Mouse (Mus musculus): ENCODE results near the gene Slc25a31. TPM values are rescaled to one million over a fixed set of nuclear protein-coding genes. Genes with fewer than 3 reads are reported as not detected.

The Slc25a31 gene
- polyA plus RNA-seq, 1 experiment from 2014 or later = 0.09 TPM

- H3K4me1 ChIP-seq = peaks cover 14% of the 10 kb centered on the region
- no peak overlapping the region for H3K4me2 ChIP-seq (replicated peaks)
- H3K36me3 ChIP-seq = 0 out of 2 replicates have a peak, but pooled peaks cover under 1% of the 10 kb centered on the region
- no peak overlapping the region for H3K9ac ChIP-seq
- H3K4me3 ChIP-seq (replicated peaks) = no peak overlapping the region
- no peak overlapping the region for H3K27ac ChIP-seq (replicated peaks)
- H3K9me3 ChIP-seq (replicated peaks) = no peaks in the 10 kb centered on the region
- H3K27me3 ChIP-seq = no peaks in the 10 kb centered on the region
- ATAC-seq (ENCODE audit: insufficient number of reproducible peaks, low FRiP score, low TSS enrichment, low read depth) = no peak
- 11% methylated on average over 3 of the region's 3 CpGs for WGBS
Observed at GRCm38 (mm10) chr3:40685855-40686515, 22.7 kb upstream of the Slc25a31 start.

GRCm38 (mm10) chr3:40686836-40687235 lies 21.8 kb upstream of the Slc25a31 start:
- H3K27me3 ChIP-seq = no peaks in the 10 kb centered on the region
- H3K9me3 ChIP-seq (replicated peaks) = no peaks in the 10 kb centered on the region
- no peak overlapping the region for H3K4me3 ChIP-seq (replicated peaks)
- no peaks in the 10 kb centered on the region for H3K36me3 ChIP-seq
- H3K4me1 ChIP-seq = peaks cover 14% of the 10 kb centered on the region
- ATAC-seq (ENCODE audit: insufficient number of reproducible peaks, low FRiP score, low TSS enrichment, low read depth) = no peak
- 0 out of 2 replicates have a peak overlapping the region, but pooled peaks have one; percentile 17 for H3K27ac ChIP-seq (replicated peaks)
- 18% methylated on average over 9 of the region's 9 CpGs for WGBS
- no peak overlapping the region for H3K9ac ChIP-seq
- H3K4me2 ChIP-seq (replicated peaks) = no peak overlapping the region

GRCm38 (mm10) chr3:40687588-40687987 lies 21.1 kb upstream of the Slc25a31 start:
- ATAC-seq (ENCODE audit: insufficient number of reproducible peaks, low FRiP score, low TSS enrichment, low read depth) = no peak
- no peak overlapping the region for H3K9ac ChIP-seq
- no peak overlapping the region for H3K27ac ChIP-seq (replicated peaks)
- no peaks in the 10 kb centered on the region for H3K36me3 ChIP-seq
- 56% methylated on average over 3 of the region's 3 CpGs for WGBS
- no peaks in the 10 kb centered on the region for H3K27me3 ChIP-seq
- peaks cover 14% of the 10 kb centered on the region for H3K4me1 ChIP-seq
- H3K4me2 ChIP-seq (replicated peaks) = no peak overlapping the region
- H3K4me3 ChIP-seq (replicated peaks) = no peak overlapping the region
- no peaks in the 10 kb centered on the region for H3K9me3 ChIP-seq (replicated peaks)

- Histone ChIP-seq H3K4me1 (peaks cover 6% of the 10 kb centered on the region; the same call in 1 of the 2 replicates), H3K27me3 (no peaks in the 10 kb centered on the region), H3K27ac (replicated peaks) (no peak overlapping the region), H3K4me2 (replicated peaks) (no peak overlapping the region), H3K9me3 (replicated peaks) (no peaks in the 10 kb centered on the region), H3K9ac (no peak overlapping the region), H3K36me3 (no peaks in the 10 kb centered on the region), H3K4me3 (replicated peaks) (no peak overlapping the region)
- ATAC-seq (ENCODE audit: insufficient number of reproducible peaks, low FRiP score, low TSS enrichment, low read depth) = no peak
- 81% methylated on average over 6 of the region's 6 CpGs for WGBS
Observed at GRCm38 (mm10) chr3:40691566-40691965, 17.1 kb upstream of the Slc25a31 start.

- WGBS = 87% methylated on average over 10 of the region's 10 CpGs
- Histone ChIP-seq H3K4me2 (replicated peaks) (no peak overlapping the region), H3K27ac (replicated peaks) (no peak overlapping the region), H3K9me3 (replicated peaks) (no peaks in the 10 kb centered on the region), H3K4me1 (no peaks in the 10 kb centered on the region), H3K9ac (no peak overlapping the region), H3K36me3 (0 out of 2 replicates have a peak, but pooled peaks cover 2% of the 10 kb centered on the region), H3K27me3 (no peaks in the 10 kb centered on the region), H3K4me3 (replicated peaks) (no peak overlapping the region)
- no peak for ATAC-seq (ENCODE audit: insufficient number of reproducible peaks, low FRiP score, low TSS enrichment, low read depth)
Observed at GRCm38 (mm10) chr3:40693435-40693834, 15.2 kb upstream of the Slc25a31 start.

GRCm38 (mm10) chr3:40693960-40694359 lies 14.7 kb upstream of the Slc25a31 start:
- no peak overlapping the region for H3K27ac ChIP-seq (replicated peaks)
- no peak overlapping the region for H3K9ac ChIP-seq
- no peak for ATAC-seq (ENCODE audit: insufficient number of reproducible peaks, low FRiP score, low TSS enrichment, low read depth)
- H3K27me3 ChIP-seq = no peaks in the 10 kb centered on the region
- no peaks in the 10 kb centered on the region for H3K9me3 ChIP-seq (replicated peaks)
- no peak overlapping the region for H3K4me2 ChIP-seq (replicated peaks)
- no peak overlapping the region for H3K4me3 ChIP-seq (replicated peaks)
- H3K36me3 ChIP-seq = 0 out of 2 replicates have a peak, but pooled peaks cover 2% of the 10 kb centered on the region
- 72% methylated on average over 7 of the region's 7 CpGs for WGBS
- H3K4me1 ChIP-seq = no peaks in the 10 kb centered on the region

- Histone ChIP-seq H3K9me3 (replicated peaks) (no peaks in the 10 kb centered on the region), H3K4me3 (replicated peaks) (no peak overlapping the region), H3K9ac (no peak overlapping the region), H3K36me3 (0 out of 2 replicates have a peak, but pooled peaks cover 2% of the 10 kb centered on the region), H3K4me1 (no peaks in the 10 kb centered on the region), H3K4me2 (replicated peaks) (no peak overlapping the region), H3K27me3 (no peaks in the 10 kb centered on the region), H3K27ac (replicated peaks) (no peak overlapping the region)
- WGBS = 32% methylated on average over 2 of the region's 2 CpGs
- ATAC-seq (ENCODE audit: insufficient number of reproducible peaks, low FRiP score, low TSS enrichment, low read depth) = peak; percentile 39; the same call in 1 of the 2 replicates
Observed at GRCm38 (mm10) chr3:40694438-40694837, 14.2 kb upstream of the Slc25a31 start.

- no peak overlapping the region for H3K4me3 ChIP-seq (replicated peaks)
- no peaks in the 10 kb centered on the region for H3K4me1 ChIP-seq
- no peaks in the 10 kb centered on the region for H3K27me3 ChIP-seq
- no peak for ATAC-seq (ENCODE audit: insufficient number of reproducible peaks, low FRiP score, low TSS enrichment, low read depth)
- H3K4me2 ChIP-seq (replicated peaks) = no peak overlapping the region
- no peak overlapping the region for H3K9ac ChIP-seq
- WGBS = 97% methylated on average over 2 of the region's 2 CpGs
- H3K27ac ChIP-seq (replicated peaks) = no peak overlapping the region
- 0 out of 2 replicates have a peak, but pooled peaks cover 6% of the 10 kb centered on the region for H3K36me3 ChIP-seq
- no peaks in the 10 kb centered on the region for H3K9me3 ChIP-seq (replicated peaks)
Observed at GRCm38 (mm10) chr3:40695162-40695561, 13.5 kb upstream of the Slc25a31 start.

GRCm38 (mm10) chr3:40698834-40699233 lies 9.8 kb upstream of the Slc25a31 start:
- no peak overlapping the region for H3K9ac ChIP-seq
- H3K27ac ChIP-seq (replicated peaks) = no peak overlapping the region
- H3K4me2 ChIP-seq (replicated peaks) = no peak overlapping the region
- no peaks in the 10 kb centered on the region for H3K4me1 ChIP-seq
- 66% methylated on average over 3 of the region's 3 CpGs for WGBS
- H3K27me3 ChIP-seq = no peaks in the 10 kb centered on the region
- no peak for ATAC-seq (ENCODE audit: insufficient number of reproducible peaks, low FRiP score, low TSS enrichment, low read depth)
- no peaks in the 10 kb centered on the region for H3K9me3 ChIP-seq (replicated peaks)
- H3K4me3 ChIP-seq (replicated peaks) = no peak overlapping the region
- H3K36me3 ChIP-seq = 0 out of 2 replicates have a peak, but pooled peaks cover 6% of the 10 kb centered on the region

- Histone ChIP-seq H3K36me3 (0 out of 2 replicates have a peak, but pooled peaks cover 2% of the 10 kb centered on the region), H3K27me3 (no peaks in the 10 kb centered on the region), H3K4me2 (replicated peaks) (no peak overlapping the region), H3K27ac (replicated peaks) (no peak overlapping the region), H3K4me1 (no peaks in the 10 kb centered on the region), H3K9me3 (replicated peaks) (no peaks in the 10 kb centered on the region), H3K4me3 (replicated peaks) (no peak overlapping the region), H3K9ac (no peak overlapping the region)
- ATAC-seq (ENCODE audit: insufficient number of reproducible peaks, low FRiP score, low TSS enrichment, low read depth) = no peak
- 75% methylated on average over 5 of the region's 5 CpGs for WGBS
Observed at GRCm38 (mm10) chr3:40704816-40705430, 3.7 kb upstream of the Slc25a31 start.

- ATAC-seq (ENCODE audit: insufficient number of reproducible peaks, low FRiP score, low TSS enrichment, low read depth) = no peak
- H3K36me3 ChIP-seq = no peaks in the 10 kb centered on the region
- 52% methylated on average over 1 of the region's 1 CpGs for WGBS
Observed at GRCm38 (mm10) chr3:40716056-40716455, 7.4 kb downstream of the Slc25a31 start.

More at GRCm38 (mm10) chr3:40716056-40716455, 7.4 kb downstream of the Slc25a31 start:
- H3K4me1 ChIP-seq = no peaks in the 10 kb centered on the region
- no peaks in the 10 kb centered on the region for H3K27me3 ChIP-seq
- no peaks in the 10 kb centered on the region for H3K9me3 ChIP-seq (replicated peaks)
- H3K27ac ChIP-seq (replicated peaks) = no peak overlapping the region
- no peak overlapping the region for H3K4me3 ChIP-seq (replicated peaks)
- H3K4me2 ChIP-seq (replicated peaks) = no peak overlapping the region
- H3K9ac ChIP-seq = no peak overlapping the region

All from embryonic facial prominence, embryonic 15.5 days (tissue).